Mouse (Mus musculus) testis, adult 2 months (tissue): ENCODE data around the gene Orc2. TPM values are rescaled to one million over a fixed set of nuclear protein-coding genes. Genes with fewer than 3 reads are reported as not detected.

Experiments
- H3K27ac ChIP-seq: fragments of 200-500 bp; 2 replicates; pipeline ENCODE4 v1.5.1; 2012; ENCODE audit warnings: low read depth, low read length; ENCODE audit not compliant: control insufficient read depth, insufficient read depth
- H3K27me3 ChIP-seq: fragments of 200-500 bp; 2 replicates; pipeline ENCODE4 v1.6.1; 2012; ENCODE audit warnings: mild to moderate bottlenecking, low read length, moderate library complexity; ENCODE audit not compliant: control insufficient read depth, insufficient read depth
- H3K36me3 ChIP-seq: fragments of 200-500 bp; 2 replicates; pipeline ENCODE4 v1.6.1; 2012; ENCODE audit warnings: mild to moderate bottlenecking, low read length; ENCODE audit not compliant: control insufficient read depth, insufficient read depth
- H3K4me1 ChIP-seq: fragments of 200-500 bp; 2 replicates; pipeline ENCODE4 v1.6.1; 2012; ENCODE audit warnings: low read length; ENCODE audit not compliant: control insufficient read depth, insufficient read depth
- H3K4me3 ChIP-seq: fragments of 200-500 bp; 2 replicates; pipeline ENCODE4 v1.5.1; 2012; ENCODE audit warnings: low read depth, mild to moderate bottlenecking, low read length, moderate library complexity, mixed read lengths; ENCODE audit not compliant: control insufficient read depth
- CTCF ChIP-seq: fragments of 200-500 bp; IDR thresholded peaks from 2 replicates; pipeline ENCODE4 v1.5.1; 2012; ENCODE audit warnings: low read depth, mild to moderate bottlenecking, inconsistent platforms, low read length, moderate library complexity; ENCODE audit not compliant: control insufficient read depth, insufficient read depth, insufficient replicate concordance
- POLR2A ChIP-seq: fragments of 200-500 bp; IDR thresholded peaks from 2 replicates; pipeline ENCODE4 v1.6.1; 2012; ENCODE audit warnings: low read depth, mild to moderate bottlenecking, inconsistent platforms, low read length, moderate library complexity; ENCODE audit not compliant: control insufficient read depth
- polyA plus RNA-seq: library from polyadenylated mRNA; depleted of rRNA; stranded (reverse); fragments of >200 nt; gene quantifications from 2 replicates; pipeline ENCODE4 v1.2.3, GENCODE M21; 2012

Orc2 gene
- polyA plus RNA-seq, 1 experiment = 10.5 TPM

GRCm38 (mm10) chr1:58454316-58454715 is 50.6 kb downstream of the Orc2 start:
- H3K36me3 ChIP-seq = no peaks in the 10 kb centered on the region; the same call in 1 of the 2 replicates
- no peaks in the 10 kb centered on the region for H3K4me1 ChIP-seq
- H3K4me3 ChIP-seq = no peak overlapping the region
- H3K27me3 ChIP-seq = no peaks in the 10 kb centered on the region
- no peak overlapping the region for H3K27ac ChIP-seq
- no peak for TF ChIP-seq POLR2A
- TF ChIP-seq CTCF = no peak

- Histone ChIP-seq H3K4me3 (no peak overlapping the region), H3K27me3 (no peaks in the 10 kb centered on the region), H3K4me1 (peaks cover 3% of the 10 kb centered on the region), H3K36me3 (no peaks in the 10 kb centered on the region; the same call in 1 of the 2 replicates), H3K27ac (no peak overlapping the region)
- no peak for TF ChIP-seq CTCF
- no peak for TF ChIP-seq POLR2A
These were observed 56.5 kb downstream of the Orc2 start for GRCm38 (mm10) chr1:58448396-58448795.

GRCm38 (mm10) chr1:58447766-58448165 is 57.1 kb downstream of the Orc2 start:
- H3K36me3 ChIP-seq = no peaks in the 10 kb centered on the region; the same call in 1 of the 2 replicates
- no peak for TF ChIP-seq CTCF
- TF ChIP-seq POLR2A = no peak
- H3K27ac ChIP-seq = no peak overlapping the region

GRCm38 (mm10) chr1:58445861-58446260 is 59.0 kb downstream of the Orc2 start:
- TF ChIP-seq CTCF (no peak), POLR2A (no peak)
- no peaks in the 10 kb centered on the region for H3K36me3 ChIP-seq
- peaks cover 3% of the 10 kb centered on the region for H3K4me1 ChIP-seq
- no peaks in the 10 kb centered on the region for H3K27me3 ChIP-seq
- H3K4me3 ChIP-seq = peak overlapping the region; percentile 94
- peak overlapping the region; percentile 63 for H3K27ac ChIP-seq

More at GRCm38 (mm10) chr1:58447766-58448165, 57.1 kb downstream of the Orc2 start:
- no peak overlapping the region for H3K4me3 ChIP-seq
- peaks cover 3% of the 10 kb centered on the region for H3K4me1 ChIP-seq
- H3K27me3 ChIP-seq = no peaks in the 10 kb centered on the region

GRCm38 (mm10) chr1:58445143-58445722 is 59.7 kb downstream of the Orc2 start, which contains the start of the genes Nif3l1 and Ppil3:
Gene Nif3l1, plus strand, starts transcription at chr1:58445151.
Gene Ppil3, minus strand, starts transcription at chr1:58445486.
- Histone ChIP-seq H3K27ac (peak within 1 kb of the TSS; percentile 91), H3K36me3 (no peaks in the 10 kb centered on the region), H3K4me1 (peaks cover 3% of the 10 kb centered on the region), H3K27me3 (no peaks in the 10 kb centered on the region), H3K4me3 (peak within 1 kb of the TSS; percentile 94)
- no peak for TF ChIP-seq CTCF
- peak; percentile 75; the same call in 1 of the 2 replicates for TF ChIP-seq POLR2A

GRCm38 (mm10) chr1:58444691-58445090 is 60.2 kb downstream of the Orc2 start:
- no peaks in the 10 kb centered on the region for H3K27me3 ChIP-seq
- H3K36me3 ChIP-seq = no peaks in the 10 kb centered on the region
- peak overlapping the region; percentile 94 for H3K4me3 ChIP-seq
- H3K27ac ChIP-seq = peak overlapping the region; percentile 91
- no peak for TF ChIP-seq CTCF
- no peak for TF ChIP-seq POLR2A
- peaks cover 3% of the 10 kb centered on the region for H3K4me1 ChIP-seq

- H3K27me3 ChIP-seq = no peaks in the 10 kb centered on the region
- peak overlapping the region; percentile 100 for H3K4me3 ChIP-seq
- H3K27ac ChIP-seq = peak overlapping the region; percentile 12; the same call in 1 of the 2 replicates
- TF ChIP-seq CTCF = no peak
- no peak; the same call in 1 of the 2 replicates for TF ChIP-seq POLR2A
- peaks cover 1% of the 10 kb centered on the region for H3K36me3 ChIP-seq
- H3K4me1 ChIP-seq = peaks cover 2% of the 10 kb centered on the region; the same call in 1 of the 2 replicates
These were observed 80.4 kb downstream of the Orc2 start for GRCm38 (mm10) chr1:58424551-58424950.
